Mouse (Mus musculus): ENCODE data around the gene Pbp2.

- TF ChIP-seq POLR2A (IDR thresholded peaks at IDR 0.05; ENCODE audit: borderline replicate concordance, insufficient read depth, low read length): no peak
- no peak for TF ChIP-seq CTCF (IDR thresholded peaks at IDR 0.05; ENCODE audit: borderline replicate concordance, insufficient read depth, low read depth, low read length)
These were observed 40.6 kb downstream of the Pbp2 start for GRCm38 (mm10) chr6:135269626-135270025.

All from cerebellum, adult 2 months (tissue).